Mouse (Mus musculus): Measurements from ENCODE around the gene Ucn2.

GRCm38 (mm10) chr9:109021428-109021827 lies 35.6 kb downstream of the Ucn2 start:
- TF ChIP-seq CTCF (IDR thresholded peaks at IDR 0.05; ENCODE audit: borderline replicate concordance, insufficient read depth, low read length) (no peak), POLR2A (IDR thresholded peaks at IDR 0.05; ENCODE audit: low read depth, low read length) (no peak)

Measured in embryonic fibroblast, embryonic 13.5 days (primary cell).